Mouse (Mus musculus) liver, embryonic 11.5 days (tissue): ENCODE measurements at regions not wholly inside any gene's neighbourhood (a gene's known extent, or its start where the extent isn't known, plus 50 kb on each side); places are given as distances from the start of the nearest gene placed in this dataset.

Source experiments
- ATAC-seq: fragments of 200-750 bp; cut with Nextera tagmentation; replicated peaks from 2 replicates; pipeline ENCODE4 v1.8.0; 2017; ENCODE audit warnings: moderate number of reproducible peaks, mild to moderate bottlenecking, moderate TSS enrichment, moderate library complexity; ENCODE audit not compliant: low FRiP score
- DNase-seq: peaks from one replicate; pipeline ENCODE4 v3.0.0-alpha.2; 2017; ENCODE audit warnings: low spot score
- H3K27ac ChIP-seq: fragments of 300-500 bp; sonication (generic); 2 replicates; pipeline ENCODE4 v1.5.1; 2014; ENCODE audit warnings: mild to moderate bottlenecking, low read depth, low read length, control low read depth
- H3K27me3 ChIP-seq: fragments of 300-500 bp; sonication (generic); replicated peaks from 2 replicates; pipeline ENCODE4 v1.6.1; 2014; ENCODE audit warnings: low read length, mixed read lengths; ENCODE audit not compliant: control insufficient read depth, insufficient read depth
- H3K36me3 ChIP-seq: fragments of 300-500 bp; sonication (generic); 2 replicates; pipeline ENCODE4 v1.6.1; 2014; ENCODE audit warnings: mild to moderate bottlenecking, low read length, moderate library complexity, mixed read lengths; ENCODE audit not compliant: control insufficient read depth, insufficient read depth
- H3K4me1 ChIP-seq: fragments of 300-500 bp; sonication (generic); replicated peaks from 2 replicates; pipeline ENCODE4 v1.6.1; 2014; ENCODE audit warnings: low read length, mixed read lengths; ENCODE audit not compliant: control insufficient read depth, insufficient read depth
- H3K4me2 ChIP-seq: fragments of 300-500 bp; sonication (generic); 2 replicates; pipeline ENCODE4 v1.6.1; 2014; ENCODE audit warnings: mild to moderate bottlenecking, control low read depth, moderate library complexity
- H3K4me3 ChIP-seq: fragments of 300-500 bp; sonication (generic); 2 replicates; pipeline ENCODE4 v1.5.1; 2014; ENCODE audit warnings: low read depth, low read length, control low read depth
- H3K9ac ChIP-seq: fragments of 300-500 bp; sonication (generic); 2 replicates; pipeline ENCODE4 v1.6.1; 2014; ENCODE audit warnings: low read depth, low read length, control low read depth
- H3K9me3 ChIP-seq: fragments of 300-500 bp; sonication (generic); 2 replicates; pipeline ENCODE4 v1.6.1; 2016; ENCODE audit warnings: low read length, inconsistent platforms, mixed read lengths; ENCODE audit not compliant: control insufficient read depth
- WGBS: fragments of 180-500 bp; shearing (Covaris S2); extraction: QIAGEN DNeasy Blood & Tissue Kit; methylation state at CpG from one replicate; pipeline ENCODE4 v1.1.7; 2014; 5-methylcytosine and 5-hydroxymethylcytosine counted together

GRCm38 (mm10) chr17:4813232-4813631 is 180.9 kb upstream of the Arid1b start:
- no peak overlapping the region for H3K9ac ChIP-seq
- ATAC-seq (no peak), DNase-seq (no peak)
- H3K27ac ChIP-seq = no peak overlapping the region
- H3K27me3 ChIP-seq = no peaks in the 10 kb centered on the region
- no peaks in the 10 kb centered on the region for H3K4me1 ChIP-seq
- 96% methylated on average over 3 of the region's 3 CpGs for WGBS
- no peak overlapping the region for H3K4me2 ChIP-seq
- H3K9me3 ChIP-seq = no peaks in the 10 kb centered on the region
- no peak overlapping the region for H3K4me3 ChIP-seq
- H3K36me3 ChIP-seq = no peaks in the 10 kb centered on the region

GRCm38 (mm10) chr17:4813666-4814065 is 180.5 kb upstream of the Arid1b start:
- Histone ChIP-seq H3K4me3 (no peak overlapping the region), H3K9ac (no peak overlapping the region), H3K9me3 (no peaks in the 10 kb centered on the region), H3K4me2 (no peak overlapping the region), H3K27ac (no peak overlapping the region), H3K4me1 (no peaks in the 10 kb centered on the region), H3K36me3 (no peaks in the 10 kb centered on the region), H3K27me3 (no peaks in the 10 kb centered on the region)
- ATAC-seq (no peak), DNase-seq (no peak)
- 84% methylated on average over 6 of the region's 6 CpGs for WGBS

- DNase-seq = no peak
- no peak for ATAC-seq
- H3K36me3 ChIP-seq = no peaks in the 10 kb centered on the region
- no peak overlapping the region for H3K4me2 ChIP-seq
- H3K4me3 ChIP-seq = no peak overlapping the region
- no peaks in the 10 kb centered on the region for H3K4me1 ChIP-seq
- 69% methylated on average over 8 of the region's 8 CpGs for WGBS
- no peaks in the 10 kb centered on the region for H3K27me3 ChIP-seq
- no peak overlapping the region for H3K27ac ChIP-seq
- no peaks in the 10 kb centered on the region for H3K9me3 ChIP-seq
- no peak overlapping the region for H3K9ac ChIP-seq
Observed at GRCm38 (mm10) chr17:4825221-4825895, 168.8 kb upstream of the Arid1b start.

GRCm38 (mm10) chr17:4834065-4834464 is 160.1 kb upstream of the Arid1b start:
- Histone ChIP-seq H3K4me3 (no peak overlapping the region), H3K27me3 (no peaks in the 10 kb centered on the region), H3K9ac (no peak overlapping the region), H3K4me2 (no peak overlapping the region), H3K9me3 (no peaks in the 10 kb centered on the region), H3K36me3 (no peaks in the 10 kb centered on the region), H3K4me1 (no peaks in the 10 kb centered on the region), H3K27ac (no peak overlapping the region)
- ATAC-seq (no peak), DNase-seq (no peak)
- 66% methylated on average over 7 of the region's 7 CpGs for WGBS

GRCm38 (mm10) chr17:4834571-4834970 is 159.6 kb upstream of the Arid1b start:
- no peak overlapping the region for H3K9ac ChIP-seq
- WGBS = 81% methylated on average over 7 of the region's 7 CpGs
- no peaks in the 10 kb centered on the region for H3K27me3 ChIP-seq
- DNase-seq (no peak), ATAC-seq (no peak)
- no peaks in the 10 kb centered on the region for H3K4me1 ChIP-seq
- H3K36me3 ChIP-seq = no peaks in the 10 kb centered on the region
- H3K4me2 ChIP-seq = no peak overlapping the region
- no peaks in the 10 kb centered on the region for H3K9me3 ChIP-seq
- H3K4me3 ChIP-seq = no peak overlapping the region
- no peak overlapping the region for H3K27ac ChIP-seq

GRCm38 (mm10) chr17:4835065-4835705 is 158.9 kb upstream of the Arid1b start:
- Histone ChIP-seq H3K4me3 (no peak overlapping the region), H3K27ac (no peak overlapping the region)
- ATAC-seq = no peak

GRCm38 (mm10) chr17:4840123-4840522 is 154.0 kb upstream of the Arid1b start:
- H3K4me3 ChIP-seq = no peak overlapping the region
- H3K27me3 ChIP-seq = no peaks in the 10 kb centered on the region
- no peak overlapping the region for H3K9ac ChIP-seq
- ATAC-seq (no peak), DNase-seq (no peak)
- no peaks in the 10 kb centered on the region for H3K4me1 ChIP-seq
- no peaks in the 10 kb centered on the region for H3K9me3 ChIP-seq
- H3K4me2 ChIP-seq = no peak overlapping the region
- no peaks in the 10 kb centered on the region for H3K36me3 ChIP-seq
- 83% methylated on average over 3 of the region's 3 CpGs for WGBS
- H3K27ac ChIP-seq = no peak overlapping the region

More at GRCm38 (mm10) chr17:4835065-4835705, 158.9 kb upstream of the Arid1b start:
- no peaks in the 10 kb centered on the region for H3K36me3 ChIP-seq
- H3K9ac ChIP-seq = no peak overlapping the region
- H3K9me3 ChIP-seq = no peaks in the 10 kb centered on the region
- H3K4me2 ChIP-seq = no peak overlapping the region
- 79% methylated on average over 8 of the region's 8 CpGs for WGBS
- DNase-seq = no peak
- H3K4me1 ChIP-seq = no peaks in the 10 kb centered on the region
- no peaks in the 10 kb centered on the region for H3K27me3 ChIP-seq

GRCm38 (mm10) chr17:4858304-4858703 is 135.8 kb upstream of the Arid1b start:
- DNase-seq (no peak), ATAC-seq (no peak)
- H3K4me2 ChIP-seq = no peak overlapping the region
- no peaks in the 10 kb centered on the region for H3K4me1 ChIP-seq
- H3K4me3 ChIP-seq = no peak overlapping the region
- no peak overlapping the region for H3K9ac ChIP-seq
- 70% methylated on average over 3 of the region's 3 CpGs for WGBS
- H3K27me3 ChIP-seq = no peaks in the 10 kb centered on the region
- no peaks in the 10 kb centered on the region for H3K9me3 ChIP-seq
- H3K36me3 ChIP-seq = no peaks in the 10 kb centered on the region
- H3K27ac ChIP-seq = no peak overlapping the region

- no peak for ATAC-seq
- no peaks in the 10 kb centered on the region for H3K9me3 ChIP-seq
- H3K4me3 ChIP-seq = no peak overlapping the region
- DNase-seq = no peak
- H3K4me2 ChIP-seq = no peak overlapping the region
- no peaks in the 10 kb centered on the region for H3K36me3 ChIP-seq
- no peak overlapping the region for H3K27ac ChIP-seq
- no peaks in the 10 kb centered on the region for H3K27me3 ChIP-seq
- H3K9ac ChIP-seq = no peak overlapping the region
- WGBS = 85% methylated on average over 10 of the region's 10 CpGs
- H3K4me1 ChIP-seq = no peaks in the 10 kb centered on the region
Observed at GRCm38 (mm10) chr17:4864901-4865300, 129.2 kb upstream of the Arid1b start.
